Mouse (Mus musculus): ENCODE results near the gene Fndc4.
A peak's percentile ranks its signal among the peaks of the same experiment; 100 is the strongest.

The Fndc4 gene

DNA sequence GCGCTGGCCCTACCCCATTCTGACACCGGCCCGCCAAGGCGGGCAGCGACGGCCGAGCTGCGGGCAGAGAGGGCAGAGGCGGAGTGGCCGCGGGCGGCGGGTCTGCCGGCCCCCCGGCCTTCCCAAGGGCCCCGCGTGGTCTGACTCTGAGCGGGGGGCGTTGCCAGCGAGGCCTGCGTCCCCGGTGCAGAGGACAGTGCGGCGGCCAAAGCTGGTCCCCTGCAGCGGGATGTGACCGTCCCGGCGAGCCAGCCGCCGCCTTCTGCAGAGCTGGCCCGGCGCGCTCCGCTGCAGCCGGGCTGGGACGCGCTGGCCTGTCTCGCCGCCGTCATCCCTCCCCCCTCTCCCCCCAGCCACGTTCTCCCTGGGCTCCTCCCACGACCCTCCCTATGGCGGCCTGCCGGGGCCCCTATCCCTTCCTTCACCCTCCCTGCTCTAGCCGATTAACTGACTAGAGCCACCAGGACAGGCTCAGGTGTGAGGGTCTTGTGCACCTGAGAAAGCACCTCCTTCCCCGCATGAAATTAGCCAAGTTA lies at the start of gene Fndc4:
Gene Fndc4 (minus strand): TSS at position 475 of the 536 bp plus-strand sequence.
- DNase-seq, result peak; percentile 44

DNA sequence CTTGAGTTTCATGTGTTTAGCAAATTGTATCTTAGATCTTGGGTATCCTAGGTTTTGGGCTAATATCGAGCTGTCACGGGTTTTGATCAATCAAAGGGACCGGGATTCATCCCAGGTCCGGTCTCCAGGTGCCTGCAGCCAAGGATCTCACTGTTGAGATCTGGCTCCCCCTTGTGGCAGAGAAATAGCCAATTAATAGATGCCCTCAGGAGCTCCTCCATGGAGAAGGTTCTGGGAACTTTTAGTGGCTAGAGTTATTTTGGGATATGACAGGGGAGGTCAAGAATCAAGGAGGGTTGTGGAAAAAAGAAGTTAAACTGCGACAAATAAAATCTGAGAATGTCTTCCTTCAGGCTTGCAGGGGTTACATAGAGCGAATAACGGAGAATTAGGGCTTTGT lies 32.4 kb upstream of the Fndc4 start:
- DNase-seq, result peak; percentile 47

DNA sequence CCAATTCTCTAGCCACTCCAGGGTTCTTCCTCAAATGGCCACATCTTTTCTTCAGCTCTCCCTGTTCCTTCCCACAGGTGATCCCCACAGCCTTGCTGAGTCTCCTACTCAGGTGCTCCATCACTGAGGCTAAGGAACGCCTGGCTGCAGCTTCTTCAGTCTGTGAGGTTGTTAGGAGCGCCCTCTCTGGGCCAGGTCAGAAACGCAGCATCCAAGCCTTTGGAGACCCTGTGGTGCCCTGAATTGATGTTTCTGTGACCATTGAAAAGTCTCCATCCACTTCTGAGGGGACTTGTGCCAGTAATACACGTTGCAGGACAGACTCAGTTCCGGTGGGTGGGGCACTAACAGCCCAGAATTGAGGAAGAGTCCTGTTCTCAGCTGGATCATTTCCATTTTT lies 31.0 kb upstream of the Fndc4 start:
- peak; percentile 7 for DNase-seq

DNA sequence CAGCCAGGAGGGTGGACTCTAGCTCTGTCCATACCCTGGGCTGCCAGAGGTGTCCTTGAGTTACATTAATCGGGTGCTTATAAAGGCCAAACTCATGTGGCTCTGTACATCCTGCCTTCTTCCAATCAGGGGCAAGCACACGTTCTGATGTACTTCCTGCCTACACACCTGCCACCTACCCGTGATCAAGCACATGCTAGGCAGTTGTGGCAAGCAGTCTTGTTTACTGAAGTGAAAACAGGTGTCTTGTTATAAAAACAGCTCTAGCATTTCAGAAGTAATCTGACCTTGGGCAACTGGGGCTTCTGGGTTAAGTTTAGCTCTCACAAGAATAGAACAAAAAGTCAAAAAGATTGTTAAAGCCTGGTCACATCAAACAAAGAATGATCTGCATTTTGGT lies 28.2 kb upstream of the Fndc4 start:
- DNase-seq, result no peak

DNA sequence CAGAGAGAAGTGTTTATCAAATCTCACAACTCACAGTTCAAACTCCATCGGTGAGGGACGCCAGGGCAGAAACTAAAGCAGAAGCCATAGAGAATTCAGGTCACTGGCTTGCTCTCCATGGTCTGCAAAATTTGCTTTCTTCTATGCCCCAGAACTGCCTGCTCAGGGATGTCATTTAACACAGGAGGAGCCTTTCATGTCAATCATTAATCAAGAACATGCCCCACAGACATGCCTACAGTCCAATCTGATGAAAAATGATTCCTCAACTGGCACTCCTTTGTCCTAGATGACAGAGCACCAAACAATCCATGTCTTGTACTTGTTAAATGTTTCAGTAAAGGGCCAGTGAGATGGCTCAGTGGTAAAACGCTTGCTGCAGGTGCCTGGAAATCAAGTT lies 26.9 kb upstream of the Fndc4 start:
- DNase-seq, result no peak

DNA sequence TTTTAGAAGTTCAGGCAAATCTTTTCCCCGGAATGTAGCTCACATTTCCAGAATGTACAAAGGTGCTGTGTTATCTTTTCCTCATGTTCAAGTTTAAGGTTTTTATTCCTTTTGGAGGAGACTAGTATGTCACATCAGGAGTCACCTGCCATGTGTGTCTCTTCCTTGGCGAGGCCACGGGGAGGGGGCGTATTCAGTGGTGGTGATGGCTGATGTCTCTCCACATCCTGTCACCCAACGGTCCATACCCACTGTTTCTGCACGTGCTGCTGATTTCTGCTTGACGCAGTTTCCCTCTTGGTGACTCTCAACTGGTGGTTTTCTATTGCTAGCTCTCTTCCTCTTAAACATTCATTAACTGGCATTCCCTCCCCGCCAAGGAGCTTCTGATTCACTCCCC lies 16.9 kb upstream of the Fndc4 start:
- DNase-seq, result no peak

DNA sequence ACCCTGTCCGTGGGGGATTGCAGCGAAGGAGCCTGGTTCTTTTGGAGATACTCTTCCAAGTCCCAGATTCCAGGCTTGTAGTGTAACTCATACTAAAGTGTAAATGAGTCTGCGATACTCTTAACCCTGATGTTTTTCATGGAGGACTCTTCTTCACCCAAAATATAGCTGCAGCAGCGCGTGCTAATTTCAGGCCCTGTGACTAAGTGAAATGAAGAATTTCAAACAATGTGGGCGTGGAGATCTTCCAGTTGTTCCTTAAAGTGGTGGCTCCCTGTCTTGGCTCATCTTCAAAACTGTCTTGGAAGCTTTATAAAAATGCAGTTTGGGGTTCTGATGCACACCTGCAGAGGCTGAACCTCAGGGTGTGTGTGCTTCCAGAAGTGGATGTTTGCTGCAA lies 7.2 kb upstream of the Fndc4 start:
- no peak for DNase-seq

DNA sequence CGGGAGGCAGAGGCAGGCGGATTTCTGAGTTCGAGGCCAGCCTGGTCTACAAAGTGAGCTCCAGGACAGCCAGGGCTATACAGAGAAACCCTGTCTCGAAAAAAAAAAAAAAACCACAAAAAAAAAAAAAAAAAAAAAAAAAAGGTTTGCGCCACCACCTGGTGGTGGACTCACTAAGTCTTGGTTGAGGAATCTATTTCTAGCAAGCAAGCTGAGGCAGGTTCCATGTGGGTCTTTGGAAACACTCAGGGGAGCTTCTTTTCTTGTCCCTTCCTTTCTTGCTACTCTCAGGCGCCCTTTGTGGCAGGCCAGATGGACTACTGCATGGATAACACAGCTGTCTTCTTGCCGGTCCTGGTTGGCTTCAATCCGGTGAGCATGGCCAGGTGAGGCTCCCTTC lies 6.0 kb upstream of the Fndc4 start:
- no peak for DNase-seq

DNA sequence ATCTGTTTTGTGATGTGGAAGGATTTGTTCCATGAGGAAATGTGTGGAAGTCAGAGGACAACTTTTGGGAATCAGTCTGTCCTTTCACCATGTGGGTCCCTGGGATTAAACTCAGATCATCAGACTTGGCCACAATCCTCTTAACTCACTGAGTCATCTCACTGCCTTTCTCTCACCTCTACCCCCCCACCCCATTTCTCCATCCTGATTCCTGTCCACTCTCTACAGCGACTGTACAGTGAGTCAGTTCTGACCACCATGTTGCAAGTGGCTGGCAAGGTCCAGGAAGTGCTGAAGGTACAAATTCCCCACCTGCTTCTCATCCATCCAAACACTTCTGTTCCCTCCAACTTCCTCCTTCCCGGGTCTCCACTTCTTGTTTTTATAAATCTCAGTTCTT lies 2.6 kb upstream of the Fndc4 start:
- DNase-seq, result no peak

DNA sequence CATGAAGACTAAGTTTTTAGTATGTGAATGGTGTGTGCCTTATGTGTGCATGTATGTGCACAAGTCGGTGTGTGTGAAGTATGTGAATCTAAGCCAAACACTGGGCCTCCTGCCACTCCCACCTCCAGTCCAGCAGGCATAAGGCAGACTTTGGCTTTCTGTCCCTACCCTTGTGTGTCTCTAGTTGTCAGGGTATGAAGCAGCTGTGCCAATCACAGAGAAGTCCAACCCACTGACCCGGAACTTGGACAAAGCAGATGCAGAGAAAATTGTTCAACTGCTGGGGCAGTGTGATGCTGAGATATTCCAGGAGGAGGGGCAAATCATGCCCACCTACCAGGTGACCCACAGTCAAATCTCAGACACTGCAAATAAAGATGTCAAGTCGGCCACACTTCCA lies 2.1 kb upstream of the Fndc4 start:
- no peak for DNase-seq

DNA sequence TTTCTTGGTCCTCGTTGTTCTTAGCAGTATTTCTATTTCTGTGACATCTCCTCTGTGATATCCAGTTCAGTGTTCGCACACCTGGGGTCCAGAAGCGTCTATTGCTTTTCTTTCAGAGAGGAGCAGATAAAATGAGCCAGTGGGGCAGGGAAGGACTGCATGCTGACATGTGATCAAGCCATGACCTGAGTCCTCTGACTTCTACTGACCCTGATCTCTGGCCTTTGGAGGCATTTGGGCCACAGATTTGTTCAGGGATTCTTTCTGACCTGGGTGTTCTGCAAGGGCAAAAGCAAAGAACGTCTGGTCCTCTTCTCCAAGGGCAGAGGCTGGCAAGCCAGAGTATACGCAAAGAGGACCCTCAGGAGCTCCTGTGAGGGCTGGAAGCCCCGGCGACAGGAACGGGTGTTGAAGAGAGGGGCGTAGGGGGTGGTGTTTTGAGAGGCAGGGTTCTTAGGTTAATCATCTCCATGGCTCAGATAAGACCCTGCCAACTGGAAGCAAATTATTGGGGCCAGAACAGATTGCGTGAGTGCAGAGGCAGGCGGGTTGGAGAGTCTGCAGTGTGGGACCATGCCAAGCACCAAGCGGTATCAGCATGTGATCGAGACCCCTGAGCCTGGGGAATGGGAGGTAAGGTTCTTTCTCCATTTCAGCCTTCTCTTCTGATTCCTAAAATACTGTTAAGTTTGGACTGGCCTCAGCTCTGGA lies 1.3 kb upstream of the Fndc4 start, which contains the start of gene Gckr:
Gene Gckr (plus strand): TSS at position 397 of the 711 bp plus-strand sequence.
- peak; percentile 12 for DNase-seq

DNA sequence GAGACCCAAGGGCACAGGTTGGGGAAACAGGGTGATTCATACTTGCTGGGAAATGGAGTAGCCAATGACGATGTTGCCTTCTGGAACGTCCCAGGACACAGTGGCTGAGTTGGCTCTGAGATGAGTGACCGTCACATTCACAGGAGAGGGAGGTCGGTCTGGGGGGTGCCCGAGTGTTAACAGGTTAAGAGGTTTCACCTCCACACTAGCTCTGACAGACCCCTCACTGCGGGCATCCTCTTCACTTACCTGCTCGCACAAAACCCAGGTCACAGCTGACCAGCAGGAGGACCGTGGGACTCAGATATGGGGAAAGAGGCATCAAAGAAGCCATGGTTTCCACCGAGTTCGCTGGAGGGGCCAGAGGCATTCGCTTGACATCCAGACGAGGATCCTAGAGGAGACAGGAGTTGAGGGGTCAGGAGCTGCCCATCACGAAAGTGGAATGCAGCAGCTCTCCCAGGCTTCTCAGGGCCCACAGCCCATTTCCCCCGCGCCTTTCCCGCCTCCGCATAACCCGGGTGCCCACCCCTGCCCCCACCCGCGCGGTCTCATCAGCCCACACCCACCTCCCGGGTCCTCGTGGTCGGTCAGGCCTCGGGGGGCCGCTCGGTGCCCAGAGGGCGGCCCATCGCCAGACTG lies 795 bp downstream of the Fndc4 start:
- DNase-seq, result peak; percentile 8

DNA sequence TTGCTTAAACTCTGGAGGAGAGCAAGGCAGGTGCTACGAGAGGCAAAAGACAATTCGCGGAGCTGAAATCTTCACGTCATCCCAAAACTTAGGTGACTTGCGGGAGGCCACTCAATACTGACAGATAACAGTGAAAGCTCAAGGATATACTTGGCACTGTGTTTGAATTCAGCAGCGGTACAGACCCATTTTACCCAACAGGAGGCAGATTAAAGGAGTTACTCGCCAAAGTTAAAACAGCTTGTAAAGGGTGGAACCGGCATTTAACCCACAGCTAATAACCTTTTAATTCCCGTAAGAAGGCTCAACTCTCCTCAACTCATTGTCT lies 4.6 kb downstream of the Fndc4 start:
- DNase-seq, result no peak

DNA sequence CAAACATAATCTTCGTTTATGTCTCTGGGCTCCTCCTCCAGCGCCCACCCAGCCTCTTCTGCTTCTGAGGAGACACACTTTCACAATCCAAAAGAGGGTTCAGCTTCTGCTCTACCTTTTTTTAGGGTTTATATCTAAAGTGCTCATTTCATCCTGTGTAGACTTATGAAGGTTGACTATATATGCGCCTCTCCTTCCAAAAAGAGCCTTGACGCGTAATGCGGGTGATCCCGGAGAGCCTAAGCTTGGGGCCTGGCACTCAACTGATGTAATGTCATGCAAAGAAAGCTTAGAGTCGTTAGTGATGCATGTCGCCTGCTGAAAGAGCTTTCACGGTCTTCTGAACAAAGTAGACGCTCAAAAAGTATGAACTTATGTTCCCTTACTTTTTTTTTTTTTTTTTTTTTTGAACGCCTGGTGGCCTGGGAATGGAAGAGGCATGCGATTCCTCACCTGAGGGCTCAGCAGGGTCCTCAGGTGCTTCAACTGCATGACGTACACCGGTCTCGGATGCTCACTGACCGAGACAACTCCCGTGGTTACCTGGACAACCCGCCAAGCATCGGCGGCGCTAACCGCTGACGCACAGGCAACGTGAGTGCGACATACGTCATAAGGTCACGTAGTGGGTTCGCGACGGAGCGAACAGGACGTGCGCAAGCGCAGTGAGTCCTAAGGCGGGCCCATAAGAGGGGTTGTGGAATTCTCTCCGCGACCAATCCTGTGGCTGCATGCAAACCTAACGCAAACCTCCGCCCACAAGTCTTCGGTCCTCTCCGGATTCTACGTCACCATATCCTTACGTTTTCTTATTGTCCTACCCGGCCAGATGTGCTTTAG lies 5.1 kb downstream of the Fndc4 start, which contains the start of gene Ift172:
Gene Ift172 (minus strand): TSS at position 596 of the 840 bp plus-strand sequence.
- DNase-seq, result peak; percentile 96

DNA sequence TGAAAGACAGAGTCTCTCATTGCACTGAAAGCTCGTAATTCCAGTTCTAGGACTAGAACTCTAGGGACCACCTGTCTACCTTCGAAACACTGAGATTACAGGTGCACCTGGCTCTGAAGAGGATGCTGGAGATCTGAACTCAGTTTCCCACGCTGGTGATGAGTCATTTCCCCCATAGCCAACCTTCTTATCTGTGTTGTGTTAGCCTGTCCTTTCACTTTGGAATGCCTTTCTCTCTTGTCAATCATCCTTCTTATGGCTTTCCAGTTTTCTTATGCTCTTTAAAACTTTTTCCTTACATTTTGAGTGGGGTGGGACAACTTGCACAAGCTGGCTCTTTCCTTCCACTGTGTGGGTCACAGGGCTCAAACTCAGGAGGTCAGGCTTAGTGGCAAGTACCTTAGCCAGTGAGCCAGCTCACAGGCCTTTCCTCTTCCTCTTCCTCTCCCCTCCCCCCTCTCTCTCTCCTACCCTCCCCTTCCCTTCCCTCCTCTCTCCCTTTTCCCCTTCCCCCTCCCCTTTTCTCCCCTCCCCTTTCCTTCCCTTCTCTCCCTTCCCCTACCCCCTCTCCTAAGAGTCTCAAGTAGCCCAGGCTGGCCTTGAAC lies 6.2 kb downstream of the Fndc4 start:
- no peak for DNase-seq

DNA sequence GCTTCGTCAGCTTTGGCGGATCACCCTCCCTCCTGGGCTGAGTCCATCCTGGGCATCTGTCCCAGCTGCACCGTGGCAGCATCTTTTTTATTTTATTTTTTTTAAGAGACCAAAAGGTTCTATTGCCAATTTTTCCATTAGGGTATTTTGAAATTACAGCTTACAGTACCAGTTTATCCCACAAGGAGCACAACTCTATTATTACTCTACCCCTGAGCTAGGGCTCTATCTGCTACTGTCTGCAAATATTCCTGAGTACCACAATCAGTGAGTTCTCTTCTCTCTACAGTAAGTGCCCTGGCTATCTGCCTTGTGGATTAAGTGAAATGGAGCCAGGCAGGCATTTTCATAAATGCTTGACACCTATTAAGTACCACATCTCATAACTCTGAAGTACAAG lies 7.2 kb downstream of the Fndc4 start:
- DNase-seq, result no peak

DNA sequence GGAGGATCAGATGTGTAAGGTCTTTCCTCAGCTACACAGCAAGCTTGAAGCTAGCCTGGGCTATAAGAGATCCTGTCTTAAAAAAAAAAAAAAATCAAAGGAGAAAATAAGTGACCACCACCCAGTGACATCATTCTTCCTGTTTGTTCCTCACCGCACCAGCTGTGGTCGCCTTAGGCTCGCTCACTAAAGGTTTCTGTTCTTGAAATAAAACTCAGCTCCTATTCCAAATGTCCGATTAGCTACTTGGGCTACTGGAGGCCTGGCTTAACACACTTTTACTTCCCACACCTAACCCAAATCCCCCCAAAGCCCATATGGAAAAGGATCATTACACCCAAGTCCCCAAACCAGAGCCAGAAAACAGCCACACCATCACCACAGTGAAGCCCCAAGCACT lies 7.7 kb downstream of the Fndc4 start:
- no peak for DNase-seq

DNA sequence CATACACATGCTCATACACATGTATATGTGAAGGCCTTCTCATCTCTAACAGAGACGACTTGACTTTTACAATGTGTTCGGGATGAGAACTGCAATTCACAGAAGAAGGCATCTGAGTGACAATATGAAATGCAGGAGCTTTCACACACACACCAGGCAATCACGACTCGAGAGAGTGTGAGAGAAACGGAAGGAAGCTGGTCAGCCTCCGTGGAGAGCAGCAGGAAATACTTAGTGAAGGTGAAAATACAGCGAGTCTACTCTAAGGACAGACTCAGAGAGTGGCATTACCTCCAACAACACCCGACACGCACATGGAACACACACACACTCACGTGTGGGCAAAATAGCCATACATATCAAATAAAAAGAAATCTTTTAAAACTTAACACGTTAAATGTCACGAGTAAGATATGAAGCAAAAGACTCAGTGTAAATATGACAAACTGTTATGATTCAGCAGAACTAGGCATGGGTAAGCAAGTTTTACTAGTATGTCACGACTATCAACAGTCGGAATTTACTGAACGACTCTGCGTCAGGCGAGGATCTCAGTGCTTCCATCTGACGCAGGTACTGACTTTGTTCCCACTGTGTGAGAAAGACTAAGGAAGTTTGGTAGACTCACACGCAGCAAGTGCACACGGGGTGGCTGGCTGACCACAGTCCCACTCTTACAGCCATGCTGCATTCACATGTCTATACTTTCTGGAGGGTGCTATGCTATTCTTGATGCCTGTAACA lies 16.5 kb downstream of the Fndc4 start:
- no peak for DNase-seq

DNA sequence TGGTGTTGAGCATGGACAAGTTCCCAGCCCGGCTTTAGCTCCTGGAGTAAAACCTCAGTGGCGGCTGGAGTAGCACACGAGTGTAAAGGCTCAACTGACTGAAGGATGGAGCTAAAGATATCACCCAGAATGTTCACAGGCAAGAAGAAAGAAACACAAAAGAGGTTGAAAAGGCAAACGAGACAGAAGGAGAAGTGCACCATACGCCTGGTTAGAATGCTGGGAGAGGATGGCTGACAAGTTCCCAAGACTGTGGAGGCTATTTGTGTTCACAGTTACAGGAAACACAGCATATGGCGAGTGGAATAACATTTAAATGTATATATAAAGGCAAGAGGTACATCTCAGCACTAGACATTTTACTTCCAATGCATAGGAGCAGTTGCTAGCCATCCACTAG lies 22.9 kb downstream of the Fndc4 start:
- DNase-seq, result no peak

DNA sequence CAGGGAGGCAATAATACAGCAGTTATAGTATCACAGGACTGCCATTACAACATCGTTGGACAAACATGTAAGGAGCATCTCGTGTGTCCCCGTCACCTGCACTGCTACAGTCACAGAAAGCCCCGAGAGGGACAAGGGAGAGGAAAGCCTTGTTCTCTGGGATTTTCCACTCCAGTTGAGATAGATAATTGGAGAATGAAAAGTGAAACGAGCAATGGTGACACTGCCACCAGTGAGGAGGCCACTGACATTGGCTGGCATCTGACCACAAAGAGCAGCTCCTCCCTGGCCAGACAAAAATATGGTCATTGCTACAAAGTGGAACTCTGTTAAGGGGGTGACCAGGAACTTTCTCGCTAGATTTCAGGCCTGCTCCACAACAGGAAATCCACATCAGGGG lies 28.2 kb downstream of the Fndc4 start:
- DNase-seq, result no peak

DNA sequence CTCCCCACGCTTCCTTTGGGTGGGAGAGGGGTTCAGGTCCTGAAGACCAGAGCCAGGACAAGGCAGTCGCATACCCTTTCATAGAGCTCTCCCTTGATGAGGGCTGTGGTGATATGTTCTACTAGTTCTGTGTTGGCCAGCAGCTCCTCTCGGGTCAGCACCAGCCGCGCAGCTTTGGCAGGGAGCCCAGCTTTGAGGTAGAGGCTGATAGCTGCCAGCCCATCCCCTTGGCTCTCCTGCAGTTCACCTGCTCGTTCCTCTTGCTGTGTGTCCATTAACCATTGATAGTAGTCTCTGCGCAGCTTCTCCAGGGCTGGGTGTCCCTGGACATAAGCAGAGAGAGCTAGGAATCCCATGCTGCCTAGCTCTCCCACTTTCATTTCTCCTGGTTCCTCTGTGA lies 29.8 kb downstream of the Fndc4 start:
- DNase-seq, result no peak

DNA sequence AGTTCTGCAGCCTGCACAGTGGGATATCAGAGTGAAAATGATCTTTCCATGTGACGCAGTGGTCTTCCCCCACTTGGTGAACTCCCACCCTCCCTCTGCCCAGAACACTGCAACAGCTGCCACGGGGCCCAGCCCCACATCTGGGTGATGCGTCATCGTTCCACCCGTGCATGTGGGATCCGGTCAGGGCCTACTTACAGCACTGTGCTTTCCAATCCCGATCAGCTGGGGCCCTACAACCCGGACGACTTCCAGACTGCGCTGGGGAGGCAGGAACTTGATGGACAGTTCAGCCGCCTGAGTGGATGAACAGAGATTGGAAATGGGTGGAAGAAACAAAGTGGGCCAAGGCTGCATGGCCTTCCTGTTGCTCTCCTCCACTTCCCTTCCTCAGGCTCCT lies 38.3 kb downstream of the Fndc4 start:
- DNase-seq, result no peak

Measured in liver (tissue).